Mouse (Mus musculus): Measurements from ENCODE around the gene Gm17482. TPM values are rescaled to one million over a fixed set of nuclear protein-coding genes. Genes with fewer than 3 reads are reported as not detected.

Gene Gm17482
- polyA plus RNA-seq (2015; fragmentation: Nextera tagmentation; extraction: Ambion mirVana) = not detected in 2 replicates

- Histone ChIP-seq H3K4me1 (replicated peaks) (no peaks in the 10 kb centered on the region), H3K4me3 (no peak within 1 kb of the TSS), H3K4me2 (no peak within 1 kb of the TSS), H3K36me3 (no peaks in the 10 kb centered on the region), H3K9ac (no peak within 1 kb of the TSS), H3K27ac (replicated peaks) (no peak within 1 kb of the TSS), H3K9me3 (no peaks in the 10 kb centered on the region), H3K27me3 (no peaks in the 10 kb centered on the region)
- ATAC-seq (ENCODE audit: low read depth) = no peak
- 67% methylated on average over 4 of the region's 4 CpGs for WGBS
Measured at GRCm38 (mm10) chr6:115227043-115227442, at the start of gene Gm17482. Gene Gm17482 (plus strand): TSS chr6:115227343.

GRCm38 (mm10) chr6:115178826-115179225 is 48.3 kb upstream of the Gm17482 start:
- ATAC-seq (ENCODE audit: low read depth) = no peak
- H3K9ac ChIP-seq = no peak overlapping the region
- H3K36me3 ChIP-seq = no peaks in the 10 kb centered on the region
- WGBS = 32% methylated on average over 3 of the region's 3 CpGs
- H3K27me3 ChIP-seq = no peaks in the 10 kb centered on the region
- no peaks in the 10 kb centered on the region for H3K9me3 ChIP-seq
- no peaks in the 10 kb centered on the region for H3K4me1 ChIP-seq (replicated peaks)
- H3K4me3 ChIP-seq = no peak overlapping the region
- H3K27ac ChIP-seq (replicated peaks) = no peak overlapping the region
- H3K4me2 ChIP-seq = no peak overlapping the region

- ATAC-seq (ENCODE audit: low read depth) = no peak
- WGBS = 83% methylated on average over 2 of the region's 2 CpGs
Measured at GRCm38 (mm10) chr6:115181094-115181493, 46.0 kb upstream of the Gm17482 start.

GRCm38 (mm10) chr6:115191111-115191510 is 36.0 kb upstream of the Gm17482 start:
- Histone ChIP-seq H3K4me1 (replicated peaks) (no peaks in the 10 kb centered on the region), H3K4me3 (no peak overlapping the region), H3K9me3 (no peaks in the 10 kb centered on the region), H3K27me3 (no peaks in the 10 kb centered on the region), H3K4me2 (no peak overlapping the region), H3K9ac (no peak overlapping the region), H3K36me3 (no peaks in the 10 kb centered on the region), H3K27ac (replicated peaks) (no peak overlapping the region)
- ATAC-seq (ENCODE audit: low read depth) = no peak
- 74% methylated on average over 7 of the region's 7 CpGs for WGBS

More at GRCm38 (mm10) chr6:115181094-115181493, 46.0 kb upstream of the Gm17482 start:
- H3K9ac ChIP-seq = no peak overlapping the region
- no peak overlapping the region for H3K4me3 ChIP-seq
- H3K4me2 ChIP-seq = no peak overlapping the region
- no peaks in the 10 kb centered on the region for H3K36me3 ChIP-seq
- H3K27ac ChIP-seq (replicated peaks) = no peak overlapping the region
- no peaks in the 10 kb centered on the region for H3K4me1 ChIP-seq (replicated peaks)
- no peaks in the 10 kb centered on the region for H3K9me3 ChIP-seq
- H3K27me3 ChIP-seq = no peaks in the 10 kb centered on the region

GRCm38 (mm10) chr6:115200753-115201152 is 26.4 kb upstream of the Gm17482 start:
- Histone ChIP-seq H3K27me3 (no peaks in the 10 kb centered on the region), H3K27ac (replicated peaks) (no peak overlapping the region), H3K4me2 (no peak overlapping the region), H3K9ac (no peak overlapping the region), H3K4me3 (no peak overlapping the region), H3K9me3 (no peaks in the 10 kb centered on the region), H3K36me3 (no peaks in the 10 kb centered on the region), H3K4me1 (replicated peaks) (no peaks in the 10 kb centered on the region)
- no peak for ATAC-seq (ENCODE audit: low read depth)
- WGBS = 89% methylated on average over 3 of the region's 3 CpGs

GRCm38 (mm10) chr6:115203029-115203428 is 24.1 kb upstream of the Gm17482 start:
- H3K4me3 ChIP-seq = no peak overlapping the region
- no peak overlapping the region for H3K9ac ChIP-seq
- WGBS = 72% methylated on average over 3 of the region's 3 CpGs
- no peaks in the 10 kb centered on the region for H3K36me3 ChIP-seq
- no peak overlapping the region for H3K27ac ChIP-seq (replicated peaks)
- H3K9me3 ChIP-seq = no peaks in the 10 kb centered on the region
- H3K4me2 ChIP-seq = no peak overlapping the region
- no peak for ATAC-seq (ENCODE audit: low read depth)
- no peaks in the 10 kb centered on the region for H3K4me1 ChIP-seq (replicated peaks)
- H3K27me3 ChIP-seq = no peaks in the 10 kb centered on the region

GRCm38 (mm10) chr6:115210187-115210586 is 17.0 kb upstream of the Gm17482 start:
- WGBS = 89% methylated on average over 2 of the region's 2 CpGs
- Histone ChIP-seq H3K9ac (no peak overlapping the region), H3K27ac (replicated peaks) (no peak overlapping the region), H3K4me1 (replicated peaks) (no peaks in the 10 kb centered on the region), H3K4me3 (no peak overlapping the region), H3K9me3 (0 out of 2 replicates have a peak, but pooled peaks cover 3% of the 10 kb centered on the region), H3K27me3 (no peaks in the 10 kb centered on the region), H3K4me2 (no peak overlapping the region), H3K36me3 (no peaks in the 10 kb centered on the region)
- ATAC-seq (ENCODE audit: low read depth) = no peak

- no peak overlapping the region for H3K4me3 ChIP-seq
- H3K4me2 ChIP-seq = no peak overlapping the region
- H3K27ac ChIP-seq (replicated peaks) = no peak overlapping the region
- 0 out of 2 replicates have a peak, but pooled peaks cover 3% of the 10 kb centered on the region for H3K9me3 ChIP-seq
- 90% methylated on average over 3 of the region's 3 CpGs for WGBS
- ATAC-seq (ENCODE audit: low read depth) = no peak
- H3K4me1 ChIP-seq (replicated peaks) = no peaks in the 10 kb centered on the region
- no peaks in the 10 kb centered on the region for H3K36me3 ChIP-seq
- H3K9ac ChIP-seq = no peak overlapping the region
- H3K27me3 ChIP-seq = no peaks in the 10 kb centered on the region
Measured at GRCm38 (mm10) chr6:115210820-115211219, 16.3 kb upstream of the Gm17482 start.

GRCm38 (mm10) chr6:115212132-115212903 is 14.8 kb upstream of the Gm17482 start:
- Histone ChIP-seq H3K27ac (replicated peaks) (no peak overlapping the region), H3K9me3 (0 out of 2 replicates have a peak, but pooled peaks cover 3% of the 10 kb centered on the region), H3K9ac (no peak overlapping the region), H3K4me3 (no peak overlapping the region), H3K36me3 (no peaks in the 10 kb centered on the region), H3K4me1 (replicated peaks) (no peaks in the 10 kb centered on the region), H3K27me3 (no peaks in the 10 kb centered on the region), H3K4me2 (no peak overlapping the region)
- ATAC-seq (ENCODE audit: low read depth) = no peak
- WGBS = 69% methylated on average over 5 of the region's 5 CpGs

- Histone ChIP-seq H3K36me3 (no peaks in the 10 kb centered on the region), H3K27ac (replicated peaks) (no peak overlapping the region), H3K9me3 (0 out of 2 replicates have a peak, but pooled peaks cover 3% of the 10 kb centered on the region), H3K9ac (no peak overlapping the region), H3K27me3 (no peaks in the 10 kb centered on the region), H3K4me3 (no peak overlapping the region), H3K4me1 (replicated peaks) (no peaks in the 10 kb centered on the region), H3K4me2 (no peak overlapping the region)
- no peak for ATAC-seq (ENCODE audit: low read depth)
- WGBS = 52% methylated on average over 5 of the region's 5 CpGs
Measured at GRCm38 (mm10) chr6:115213129-115213528, 14.0 kb upstream of the Gm17482 start.

GRCm38 (mm10) chr6:115221215-115221641 is 5.9 kb upstream of the Gm17482 start:
- Histone ChIP-seq H3K4me1 (replicated peaks) (no peaks in the 10 kb centered on the region), H3K27ac (replicated peaks) (no peak overlapping the region), H3K36me3 (no peaks in the 10 kb centered on the region), H3K4me3 (no peak overlapping the region), H3K9me3 (no peaks in the 10 kb centered on the region), H3K9ac (no peak overlapping the region), H3K27me3 (no peaks in the 10 kb centered on the region), H3K4me2 (no peak overlapping the region)
- WGBS = 79% methylated on average over 8 of the region's 8 CpGs
- no peak for ATAC-seq (ENCODE audit: low read depth)

- H3K4me3 ChIP-seq = no peak overlapping the region
- 77% methylated on average over 3 of the region's 3 CpGs for WGBS
- ATAC-seq (ENCODE audit: low read depth) = no peak
- no peaks in the 10 kb centered on the region for H3K9me3 ChIP-seq
- H3K4me1 ChIP-seq (replicated peaks) = no peaks in the 10 kb centered on the region
- no peak overlapping the region for H3K4me2 ChIP-seq
- H3K36me3 ChIP-seq = no peaks in the 10 kb centered on the region
- no peak overlapping the region for H3K27ac ChIP-seq (replicated peaks)
- no peak overlapping the region for H3K9ac ChIP-seq
- H3K27me3 ChIP-seq = no peaks in the 10 kb centered on the region
Measured at GRCm38 (mm10) chr6:115225519-115225918, 1.6 kb upstream of the Gm17482 start.

- ATAC-seq (ENCODE audit: low read depth) = no peak; the same call in 1 of the 2 replicates
- Histone ChIP-seq H3K27ac (replicated peaks) (no peak overlapping the region), H3K27me3 (no peaks in the 10 kb centered on the region), H3K9ac (no peak overlapping the region), H3K4me3 (no peak overlapping the region), H3K4me1 (replicated peaks) (no peaks in the 10 kb centered on the region), H3K36me3 (no peaks in the 10 kb centered on the region), H3K9me3 (no peaks in the 10 kb centered on the region), H3K4me2 (no peak overlapping the region)
- 11% methylated on average over 2 of the region's 2 CpGs for WGBS
Measured at GRCm38 (mm10) chr6:115227529-115227928, 386 bp downstream of the Gm17482 start.
